Mouse (Mus musculus) testis, postnatal 10 days (tissue): ENCODE results near the gene Hccs.
"Not testable (repeated sequence)": the region's sequence is repeated elsewhere in the genome, so short reads cannot be mapped to it uniquely, and the experiment has no call there.

Source experiments
- DNase-seq: peaks from one replicate; pipeline ENCODE4 v3.0.0; 2021; ENCODE audit warnings: low spot score

The Hccs gene

DNA sequence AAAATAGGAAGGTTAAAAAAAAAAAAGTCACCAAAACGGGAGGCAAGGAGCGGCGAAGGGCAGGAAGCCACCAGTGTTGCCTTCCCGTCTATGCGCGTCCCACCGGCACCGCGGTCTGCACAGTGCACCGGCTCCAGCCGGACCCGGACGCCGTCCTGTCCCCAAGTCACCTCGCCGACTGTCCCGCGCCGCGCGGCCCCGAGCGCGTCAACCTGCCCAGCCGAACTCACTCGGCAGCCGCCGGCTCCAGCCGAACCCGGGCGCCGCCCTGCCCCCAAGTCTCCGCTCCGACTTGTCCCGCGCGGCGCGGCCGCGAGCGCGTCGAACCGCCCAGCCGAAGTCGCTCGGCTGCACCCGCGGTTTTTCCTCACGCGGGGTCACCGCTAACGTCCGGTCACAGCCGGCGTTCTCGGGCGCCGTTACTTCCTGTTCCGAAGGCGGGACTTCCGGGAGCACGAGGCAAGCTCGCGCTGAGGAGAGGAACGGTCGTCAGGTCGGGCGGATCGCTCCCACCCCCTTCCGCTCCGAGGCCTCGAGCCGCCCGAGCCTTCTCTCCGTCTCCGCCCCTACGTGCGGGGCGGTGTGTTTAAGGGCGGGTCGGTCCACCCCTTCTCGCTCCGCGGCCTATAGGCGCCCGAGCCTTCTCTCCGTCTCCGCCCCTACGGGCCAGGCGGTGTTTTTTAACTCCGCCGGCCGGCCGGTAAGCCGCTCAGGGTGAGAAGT lies at the start of gene Hccs:
TSS of gene Hccs (minus strand) at position 428 of the 723 bp plus-strand sequence.
- DNase-seq = peak; percentile 86

DNA sequence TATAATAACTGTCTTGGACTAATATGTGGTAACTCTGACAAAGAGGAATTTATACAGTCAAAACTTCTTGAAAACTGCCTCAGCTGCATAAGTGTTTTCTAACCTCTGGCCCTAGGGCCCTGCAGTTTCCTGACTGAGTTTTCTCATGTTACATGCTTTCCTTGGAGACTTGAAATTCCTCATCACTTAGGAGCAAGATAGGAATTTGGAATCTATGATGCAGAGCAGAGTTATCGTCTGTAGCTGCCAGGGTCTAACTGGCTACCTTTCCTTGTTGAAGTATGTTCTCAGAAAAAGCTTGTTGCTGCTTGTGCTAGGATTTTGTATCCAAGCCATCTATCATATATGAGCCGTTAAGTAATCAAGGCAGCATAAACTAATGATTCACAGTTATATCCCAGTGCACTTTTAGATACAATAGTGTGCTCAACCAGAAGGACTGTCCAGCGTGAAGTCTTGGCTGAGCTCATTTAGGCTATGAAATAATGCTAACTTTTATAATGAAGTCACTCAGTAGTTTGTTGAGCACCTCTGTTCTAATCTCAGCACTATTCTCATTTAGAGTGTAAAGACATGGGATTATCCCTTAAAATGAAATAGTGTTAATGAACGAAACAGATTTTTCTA lies 37.1 kb upstream of the Hccs start:
- DNase-seq = no peak

- DNase-seq = no peak
These were observed 18.0 kb upstream of the Hccs start for GRCm38 (mm10) chrX:169338213-169338612.

DNA sequence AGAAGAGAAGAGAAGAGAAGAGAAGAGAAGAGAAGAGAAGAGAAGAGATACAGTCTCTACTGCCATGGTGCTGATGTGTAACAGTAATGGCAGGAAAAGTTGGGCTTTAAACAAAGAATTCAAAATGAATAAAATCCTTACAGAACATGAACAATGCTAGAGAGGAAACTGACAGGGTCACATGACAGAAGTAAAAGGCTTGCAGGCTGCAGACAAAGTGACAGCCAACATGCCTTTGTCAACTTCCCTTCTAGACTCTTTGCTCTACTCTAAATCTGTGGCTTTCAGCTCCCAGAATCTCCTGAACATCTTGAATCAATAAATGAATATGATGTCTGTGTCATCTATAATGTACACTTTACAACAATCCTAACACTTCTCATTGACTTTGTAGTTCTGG lies 17.4 kb upstream of the Hccs start:
- no peak for DNase-seq

GRCm38 (mm10) chrX:169332264-169332663 lies 12.1 kb upstream of the Hccs start:
- DNase-seq = peak; percentile 63

- DNase-seq = no peak
These were observed 5.9 kb upstream of the Hccs start for GRCm38 (mm10) chrX:169325929-169326595.

DNA sequence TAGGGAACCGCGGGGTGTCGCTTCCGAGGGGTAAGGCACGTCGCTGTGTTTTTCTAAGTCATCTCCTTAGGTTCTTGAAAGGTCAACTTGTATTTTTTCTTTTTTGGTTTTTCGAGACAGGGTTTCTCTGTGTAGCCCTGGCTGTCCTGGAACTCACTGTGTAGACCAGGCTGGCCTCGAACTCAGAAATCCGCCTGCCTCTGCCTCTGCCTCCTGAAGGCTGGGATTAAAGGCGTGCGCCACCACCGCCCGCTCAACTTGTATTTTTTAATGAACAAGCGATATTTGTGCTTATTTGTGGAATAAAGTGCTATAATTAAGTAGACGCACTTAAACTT lies 465 bp upstream of the Hccs start:
- DNase-seq = not testable (repeated sequence)

DNA sequence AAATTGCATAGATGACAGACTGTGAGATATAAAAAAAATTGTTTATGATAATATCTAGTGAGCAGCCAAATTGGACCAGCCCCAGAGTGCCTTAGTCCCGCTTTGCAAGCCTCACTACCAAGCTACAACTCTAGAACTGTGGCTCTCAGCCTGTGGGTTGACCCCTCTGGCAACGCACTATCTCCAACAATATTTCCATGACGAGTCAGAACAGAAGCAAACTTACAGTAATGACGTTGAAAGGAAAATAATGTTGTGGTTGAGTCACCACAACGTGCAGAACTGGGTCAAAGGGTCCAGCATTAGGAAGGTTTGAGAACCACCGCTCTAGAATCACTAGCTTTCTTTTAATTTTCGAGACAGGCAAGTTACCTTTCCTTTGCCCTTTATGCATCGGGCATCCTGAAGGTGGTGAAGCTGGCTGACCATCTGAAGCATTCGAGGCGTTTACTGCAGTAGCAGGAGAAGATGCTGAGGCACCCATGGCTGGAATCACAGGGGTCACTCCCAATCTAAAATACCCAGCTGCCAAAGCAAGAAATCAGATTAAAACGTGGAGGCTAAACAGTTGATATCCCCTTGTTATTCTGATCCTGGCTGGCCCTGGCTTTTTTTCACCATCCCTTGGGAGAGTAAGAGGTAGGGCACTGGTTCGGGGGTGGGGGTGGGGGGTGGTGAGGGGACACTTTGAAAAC lies 959 bp downstream of the Hccs start:
- DNase-seq = peak; percentile 34

DNA sequence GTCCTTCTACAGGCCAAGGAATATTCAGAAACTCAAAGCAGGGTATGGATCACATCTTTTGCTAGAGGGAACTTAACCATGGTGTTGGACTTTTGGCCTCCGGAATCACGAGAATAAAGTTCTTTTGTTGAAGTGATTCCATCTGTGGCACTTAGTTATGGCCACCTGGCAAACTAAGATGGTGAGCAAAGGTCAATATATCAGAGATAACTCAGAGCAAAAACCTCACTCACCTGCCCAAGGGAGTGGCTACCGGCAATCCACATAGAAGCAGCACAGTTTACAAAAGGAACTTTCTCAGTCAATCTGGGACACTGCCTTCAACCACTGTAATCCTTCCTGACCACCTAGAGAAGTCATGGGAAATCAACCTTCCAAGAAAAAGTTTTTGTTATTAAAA lies 11.6 kb downstream of the Hccs start:
- DNase-seq = no peak

DNA sequence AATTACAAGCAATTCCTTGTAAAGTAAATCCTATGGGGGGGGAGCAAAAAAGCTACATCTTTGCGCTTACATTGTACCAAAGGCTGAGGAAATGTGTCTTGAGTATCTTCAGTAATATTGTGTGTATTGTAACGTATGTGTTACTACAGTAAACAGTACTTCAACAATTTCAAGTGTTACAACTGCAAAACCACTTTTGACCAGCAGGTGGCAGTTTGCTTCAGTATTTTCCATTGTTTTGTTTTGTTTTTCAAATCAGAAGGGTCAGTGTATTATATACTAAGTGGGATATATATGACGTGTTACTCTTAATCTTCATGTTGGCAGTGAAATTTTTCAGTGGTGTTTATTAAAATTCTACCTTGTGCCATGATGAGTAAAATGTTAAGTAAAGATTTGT lies 16.2 kb downstream of the Hccs start:
- DNase-seq = peak; percentile 57

GRCm38 (mm10) chrX:169302271-169303045 lies 17.7 kb downstream of the Hccs start:
- peak; percentile 43 for DNase-seq

DNA sequence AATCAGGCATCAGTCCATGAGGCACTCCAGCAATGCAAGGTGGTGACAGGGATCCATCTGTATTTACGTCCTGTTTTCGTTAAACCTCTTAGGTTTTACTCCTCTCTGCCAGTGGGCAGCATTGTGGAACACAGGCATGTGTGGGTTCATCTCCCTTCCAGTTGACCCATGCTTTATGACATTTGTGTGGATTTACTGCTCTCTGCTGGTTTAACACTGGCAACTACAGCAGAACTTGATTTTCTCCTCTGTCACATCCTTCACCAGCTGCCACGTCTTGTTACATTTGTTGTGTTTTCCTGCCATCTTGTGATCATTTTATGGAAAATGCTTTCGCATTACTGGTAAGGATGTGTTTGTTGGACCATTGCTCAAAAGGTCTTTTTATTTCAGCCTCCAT lies 20.6 kb downstream of the Hccs start:
- DNase-seq = no peak

DNA sequence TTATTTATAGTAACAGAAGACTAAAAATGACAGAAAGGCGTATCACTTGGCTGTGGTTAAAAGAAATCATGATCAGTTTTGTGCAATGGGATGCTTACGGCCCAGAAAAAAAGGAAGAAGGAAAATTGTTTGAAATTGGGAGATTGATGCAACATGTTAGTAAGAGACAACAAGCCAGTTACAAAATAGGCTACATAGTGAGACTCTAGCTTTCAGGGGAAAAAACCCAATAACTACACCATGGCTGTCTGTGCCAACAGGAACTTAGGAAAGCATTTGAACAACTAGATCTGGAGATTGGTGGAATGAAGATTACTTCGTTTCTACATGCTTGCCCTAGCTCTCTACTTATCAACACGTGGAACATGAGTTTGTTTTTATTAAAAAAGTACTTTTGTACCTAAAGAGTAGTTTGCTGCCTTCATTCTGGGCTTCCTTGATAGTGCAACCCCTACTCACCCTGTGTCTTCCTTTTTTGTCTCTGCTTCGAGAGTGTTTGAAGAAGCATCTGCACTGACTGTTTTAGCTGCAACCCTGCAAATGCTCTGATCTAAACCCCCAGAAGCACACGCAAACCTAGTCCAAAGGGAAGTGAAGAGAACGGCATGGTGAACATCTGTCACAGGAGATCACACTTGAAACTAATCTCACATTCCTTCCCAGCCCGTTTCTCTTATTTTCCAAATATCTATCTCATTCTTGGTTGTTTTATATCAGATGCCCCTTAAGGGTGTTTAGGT lies 56.6 kb downstream of the Hccs start:
- DNase-seq = no peak

- DNase-seq = no peak
These were observed 58.0 kb downstream of the Hccs start for GRCm38 (mm10) chrX:169262212-169262611.

- DNase-seq = no peak
These were observed 59.1 kb downstream of the Hccs start for GRCm38 (mm10) chrX:169261034-169261433.

GRCm38 (mm10) chrX:169256741-169257140 lies 63.4 kb downstream of the Hccs start:
- DNase-seq = no peak

- DNase-seq = no peak
These were observed 64.3 kb downstream of the Hccs start for GRCm38 (mm10) chrX:169255915-169256314.

- DNase-seq = no peak
These were observed 97.7 kb downstream of the Hccs start for GRCm38 (mm10) chrX:169222357-169223062.

- DNase-seq = no peak
These were observed 100.1 kb downstream of the Hccs start for GRCm38 (mm10) chrX:169220064-169220463.

GRCm38 (mm10) chrX:169210019-169210418 lies 110.2 kb downstream of the Hccs start:
- DNase-seq = no peak
